Mouse (Mus musculus): Measurements from ENCODE around the gene Ermard.
A peak's percentile ranks its signal among the peaks of the same experiment; 100 is the strongest.
"Not testable (repeated sequence)": the region's sequence is repeated elsewhere in the genome, so short reads cannot be mapped to it uniquely, and the experiment has no call there.

The Ermard gene

GRCm38 (mm10) chr17:15041175-15041729 lies at the start of gene Ermard, which contains the start of the genes Tcte3 and Gm3448:
Gene Ermard, plus strand, starts transcription at chr17:15041208.
Gene Tcte3, minus strand, starts transcription at chr17:15041488.
Gene Gm3448, minus strand, starts transcription at chr17:15041537.
- peak; percentile 97 for ATAC-seq (ENCODE audit: insufficient number of reproducible peaks, low FRiP score, low TSS enrichment)

- peak; percentile 81 for ATAC-seq (ENCODE audit: insufficient number of reproducible peaks, low FRiP score, low TSS enrichment)
Observed at GRCm38 (mm10) chr17:14992522-14993138, 48.4 kb upstream of the Ermard start.

GRCm38 (mm10) chr17:14993139-14993832 lies 47.7 kb upstream of the Ermard start:
- ATAC-seq (ENCODE audit: insufficient number of reproducible peaks, low FRiP score, low TSS enrichment): peak; percentile 38

- ATAC-seq (ENCODE audit: insufficient number of reproducible peaks, low FRiP score, low TSS enrichment): not testable (repeated sequence)
Observed at GRCm38 (mm10) chr17:14994140-14994539, 46.9 kb upstream of the Ermard start.

GRCm38 (mm10) chr17:15000047-15000446 lies 41.0 kb upstream of the Ermard start:
- not testable (repeated sequence) for ATAC-seq (ENCODE audit: insufficient number of reproducible peaks, low FRiP score, low TSS enrichment)

- not testable (repeated sequence) for ATAC-seq (ENCODE audit: insufficient number of reproducible peaks, low FRiP score, low TSS enrichment)
Observed at GRCm38 (mm10) chr17:15009088-15009487, 31.9 kb upstream of the Ermard start.

DNA sequence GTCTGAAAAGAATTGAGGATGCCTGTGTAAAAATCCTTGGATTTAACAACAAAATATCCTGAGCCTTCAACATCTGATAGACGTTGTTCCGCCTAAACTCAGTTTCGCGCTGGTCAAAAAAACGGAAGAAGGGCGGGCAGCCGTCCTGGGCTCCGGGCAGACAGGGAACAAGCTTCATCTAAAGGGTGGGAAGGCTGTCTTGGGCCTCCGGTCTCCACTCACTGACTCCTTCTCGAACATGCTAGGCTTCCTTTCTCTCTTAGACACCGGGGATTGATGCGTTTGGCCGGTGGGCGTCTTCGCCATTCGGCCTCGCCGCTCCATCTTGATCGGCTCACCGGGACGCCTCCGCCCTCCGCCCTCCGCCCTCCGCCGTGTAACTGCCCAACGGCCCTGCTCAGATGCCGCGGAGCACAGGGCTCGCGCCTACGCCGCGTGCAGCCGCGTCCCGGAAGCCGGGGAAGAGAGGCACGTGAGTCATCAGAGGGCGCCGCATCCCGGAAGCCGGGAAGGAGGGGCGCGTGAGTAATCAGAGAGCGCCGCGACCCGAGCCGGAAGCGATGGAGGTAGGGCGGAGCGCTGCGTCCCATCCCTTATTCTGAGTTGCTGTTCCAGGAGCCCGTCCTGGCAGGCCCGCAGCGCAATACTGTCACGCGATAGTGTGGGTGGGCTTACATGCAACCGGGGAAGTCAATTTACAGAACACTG lies 31.1 kb upstream of the Ermard start, which contains the start of gene Gm3435:
Gene Gm3435, plus strand, starts transcription at position 471 of the 708 bp plus-strand sequence.
- ATAC-seq (ENCODE audit: insufficient number of reproducible peaks, low FRiP score, low TSS enrichment): peak; percentile 95

DNA sequence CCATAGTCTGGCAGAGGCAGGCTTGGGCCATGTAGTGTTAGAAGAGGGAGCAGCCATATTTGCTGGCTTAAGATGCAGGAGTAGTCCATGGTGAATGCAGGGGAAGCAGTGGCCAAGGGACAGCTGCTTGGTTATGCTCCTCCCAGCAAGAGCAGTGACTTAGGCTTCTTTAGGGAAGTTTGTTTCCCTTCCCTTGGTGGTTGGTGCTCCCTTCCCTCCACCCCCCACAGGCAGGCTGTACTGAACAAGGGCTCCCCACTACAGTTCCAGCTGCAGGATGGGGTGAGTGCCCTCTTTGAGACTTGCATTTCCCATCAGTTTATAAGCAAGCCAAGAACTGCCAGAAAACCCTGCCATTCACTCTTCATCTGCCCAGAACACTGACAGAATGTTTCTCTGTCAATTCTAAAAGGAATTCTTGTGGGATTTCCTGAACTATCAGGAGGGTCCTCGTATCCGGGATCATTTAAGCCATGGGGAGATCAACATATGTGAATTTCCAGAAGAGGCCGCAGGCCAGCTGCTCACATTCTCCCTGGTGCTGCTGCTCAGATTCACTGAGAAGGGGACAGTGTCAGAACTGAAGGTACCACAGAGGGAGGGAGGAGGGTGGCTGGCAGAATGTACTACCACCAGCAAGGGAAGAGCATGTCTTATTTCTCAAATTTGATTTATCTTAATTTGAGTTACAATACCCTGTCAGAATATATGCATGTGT lies 19.3 kb upstream of the Ermard start:
- not testable (repeated sequence) for ATAC-seq (ENCODE audit: insufficient number of reproducible peaks, low FRiP score, low TSS enrichment)

- peak; percentile 85 for ATAC-seq (ENCODE audit: insufficient number of reproducible peaks, low FRiP score, low TSS enrichment)
Observed at GRCm38 (mm10) chr17:15023878-15024492, 17.0 kb upstream of the Ermard start.

- ATAC-seq (ENCODE audit: insufficient number of reproducible peaks, low FRiP score, low TSS enrichment): peak; percentile 59
Observed at GRCm38 (mm10) chr17:15024502-15025193, 16.4 kb upstream of the Ermard start.

- ATAC-seq (ENCODE audit: insufficient number of reproducible peaks, low FRiP score, low TSS enrichment): not testable (repeated sequence)
Observed at GRCm38 (mm10) chr17:15025513-15025912, 15.5 kb upstream of the Ermard start.

DNA sequence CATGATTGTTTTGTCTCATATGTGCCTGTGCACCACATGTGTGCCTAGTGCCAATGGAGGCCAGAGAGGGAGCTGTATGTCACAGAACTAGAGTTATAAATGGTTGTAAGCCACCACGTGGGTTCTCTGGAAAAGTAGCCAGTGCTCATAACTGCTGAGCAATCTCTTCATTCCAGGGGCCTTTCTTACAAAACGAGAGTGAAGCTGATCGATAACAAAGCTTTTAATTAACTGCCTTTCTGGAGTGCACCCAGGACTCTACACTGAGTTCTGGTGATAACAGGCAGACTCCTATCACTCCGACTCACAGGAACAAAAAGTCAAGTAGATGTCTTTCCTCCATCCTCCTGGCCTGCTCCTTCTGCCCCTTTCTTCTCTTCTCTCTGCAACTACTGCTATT lies 9.6 kb upstream of the Ermard start:
- not testable (repeated sequence) for ATAC-seq (ENCODE audit: insufficient number of reproducible peaks, low FRiP score, low TSS enrichment)

DNA sequence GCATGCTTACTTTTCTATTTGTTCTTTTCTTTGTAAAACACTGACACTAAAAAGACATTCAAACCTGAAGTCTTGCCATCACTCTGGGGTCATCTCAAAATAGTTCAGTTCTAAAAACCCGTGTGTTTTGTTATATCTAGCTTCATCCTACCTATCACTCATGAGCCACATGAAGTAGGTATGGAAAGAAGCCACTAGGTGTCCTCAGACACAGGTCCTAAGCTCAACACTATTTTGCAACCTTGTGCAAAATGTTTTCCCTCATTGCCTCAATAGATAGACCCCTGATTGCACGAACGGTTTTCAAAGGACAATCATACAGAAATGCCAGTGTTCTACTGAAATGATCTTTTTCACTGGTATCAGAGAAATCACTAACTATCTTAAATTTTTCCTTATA lies 553 bp upstream of the Ermard start:
- ATAC-seq (ENCODE audit: insufficient number of reproducible peaks, low FRiP score, low TSS enrichment): 0 out of 2 replicates have a peak, but pooled peaks have one; percentile 49

- not testable (repeated sequence) for ATAC-seq (ENCODE audit: insufficient number of reproducible peaks, low FRiP score, low TSS enrichment)
Observed at GRCm38 (mm10) chr17:15050338-15050737, 9.3 kb downstream of the Ermard start.

DNA sequence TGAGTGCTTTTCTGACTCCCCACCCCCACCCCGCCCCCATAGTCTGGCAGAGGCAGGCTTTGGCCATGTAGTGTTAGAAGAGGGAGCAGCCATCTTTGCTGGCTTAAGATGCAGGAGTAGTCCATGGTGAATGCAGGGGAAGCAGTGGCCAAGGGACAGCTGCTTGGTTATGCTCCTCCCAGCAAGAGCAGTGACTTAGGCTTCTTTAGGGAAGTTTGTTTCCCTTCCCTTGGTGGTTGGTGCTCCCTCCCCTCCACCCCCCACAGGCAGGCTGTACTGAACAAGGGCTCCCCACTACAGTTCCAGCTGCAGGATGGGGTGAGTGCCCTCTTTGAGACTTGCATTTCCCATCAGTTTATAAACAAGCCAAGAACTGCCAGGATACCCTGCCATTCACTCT lies 11.8 kb downstream of the Ermard start:
- not testable (repeated sequence) for ATAC-seq (ENCODE audit: insufficient number of reproducible peaks, low FRiP score, low TSS enrichment)

DNA sequence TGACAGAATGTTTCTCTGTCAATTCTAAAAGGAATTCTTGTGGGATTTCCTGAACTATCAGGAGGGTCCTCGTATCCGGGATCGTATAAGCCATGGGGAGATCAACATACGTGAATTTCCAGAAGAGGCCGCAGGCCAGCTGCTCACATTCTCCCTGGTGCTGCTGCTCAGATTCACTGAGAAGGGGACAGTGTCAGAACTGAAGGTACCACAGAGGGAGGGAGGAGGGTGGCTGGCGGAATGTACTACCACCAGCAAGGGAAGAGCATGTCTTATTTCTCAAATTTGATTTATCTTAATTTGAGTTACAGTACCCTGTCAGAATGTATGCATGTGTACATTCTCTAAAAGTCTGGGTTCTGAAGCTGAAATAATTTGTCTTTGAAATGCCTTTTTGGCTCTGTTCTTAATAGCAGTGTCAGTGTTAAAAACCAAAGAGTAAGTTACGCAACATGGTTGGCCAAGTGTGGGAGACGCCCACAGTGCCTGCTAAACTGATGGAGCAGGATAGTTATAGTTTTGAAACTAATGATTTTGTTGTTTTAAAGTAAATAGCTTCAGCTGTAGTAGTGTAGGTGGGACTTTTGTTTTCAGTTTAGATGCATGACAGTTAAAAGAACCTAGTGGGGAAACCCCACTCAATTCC lies 12.3 kb downstream of the Ermard start:
- ATAC-seq (ENCODE audit: insufficient number of reproducible peaks, low FRiP score, low TSS enrichment): not testable (repeated sequence)

DNA sequence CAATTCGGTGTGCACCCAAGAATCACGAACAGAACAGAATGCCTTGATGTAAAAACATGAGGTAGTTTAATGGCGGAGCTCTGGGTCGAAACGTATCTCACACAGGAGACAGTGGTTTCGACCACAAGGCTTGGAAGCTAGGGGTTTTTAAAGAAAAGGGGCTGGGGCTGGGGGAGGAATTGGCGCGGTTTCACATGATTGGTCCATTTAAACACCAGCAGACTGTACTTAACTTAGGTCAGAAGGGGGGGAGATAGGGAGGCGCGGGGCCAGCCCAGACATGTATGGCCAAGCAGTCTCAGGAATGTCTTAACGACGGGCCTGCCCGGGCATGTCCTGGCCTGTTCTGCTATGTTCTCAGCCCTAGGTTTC lies 12.8 kb downstream of the Ermard start:
- not testable (repeated sequence) for ATAC-seq (ENCODE audit: insufficient number of reproducible peaks, low FRiP score, low TSS enrichment)

GRCm38 (mm10) chr17:15055925-15056324 lies 14.9 kb downstream of the Ermard start:
- no peak for ATAC-seq (ENCODE audit: insufficient number of reproducible peaks, low FRiP score, low TSS enrichment)
